Mouse (Mus musculus): ENCODE measurements at regions not wholly inside any gene's neighbourhood (a gene's known extent, or its start where the extent isn't known, plus 50 kb on each side); places are given as distances from the start of the nearest gene placed in this dataset.
"Not testable (repeated sequence)": the region's sequence is repeated elsewhere in the genome, so short reads cannot be mapped to it uniquely, and the experiment has no call there.

- DNase-seq, result not testable (repeated sequence)
These were observed 197.9 kb downstream of the Samd9l start for GRCm38 (mm10) chr6:3201507-3201906.

- no peak for DNase-seq
These were observed 198.3 kb downstream of the Samd9l start for GRCm38 (mm10) chr6:3201107-3201506.

GRCm38 (mm10) chr6:3200586-3200985 lies 198.8 kb downstream of the Samd9l start:
- peak; percentile 19 to 75 for DNase-seq

DNA sequence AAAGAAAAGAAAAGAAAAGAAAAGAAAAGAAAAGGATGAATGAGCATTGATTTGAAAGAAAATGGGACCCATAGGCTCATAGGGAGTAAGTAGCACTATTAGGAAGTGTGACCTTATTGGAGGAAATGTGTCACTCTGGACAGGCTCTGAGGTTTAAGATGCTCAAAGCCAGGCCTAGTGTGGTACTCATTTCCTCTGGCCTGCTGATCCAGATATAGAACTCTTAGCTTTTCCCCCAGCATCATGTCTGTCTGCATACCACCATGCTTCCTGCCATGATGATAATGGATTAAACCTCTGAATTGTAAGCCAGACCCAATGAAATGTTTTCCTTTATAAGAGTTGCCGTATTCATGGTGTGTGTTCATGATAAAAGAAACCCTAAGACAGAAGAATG lies 206.9 kb downstream of the Samd9l start:
- not testable (repeated sequence) for DNase-seq

DNA sequence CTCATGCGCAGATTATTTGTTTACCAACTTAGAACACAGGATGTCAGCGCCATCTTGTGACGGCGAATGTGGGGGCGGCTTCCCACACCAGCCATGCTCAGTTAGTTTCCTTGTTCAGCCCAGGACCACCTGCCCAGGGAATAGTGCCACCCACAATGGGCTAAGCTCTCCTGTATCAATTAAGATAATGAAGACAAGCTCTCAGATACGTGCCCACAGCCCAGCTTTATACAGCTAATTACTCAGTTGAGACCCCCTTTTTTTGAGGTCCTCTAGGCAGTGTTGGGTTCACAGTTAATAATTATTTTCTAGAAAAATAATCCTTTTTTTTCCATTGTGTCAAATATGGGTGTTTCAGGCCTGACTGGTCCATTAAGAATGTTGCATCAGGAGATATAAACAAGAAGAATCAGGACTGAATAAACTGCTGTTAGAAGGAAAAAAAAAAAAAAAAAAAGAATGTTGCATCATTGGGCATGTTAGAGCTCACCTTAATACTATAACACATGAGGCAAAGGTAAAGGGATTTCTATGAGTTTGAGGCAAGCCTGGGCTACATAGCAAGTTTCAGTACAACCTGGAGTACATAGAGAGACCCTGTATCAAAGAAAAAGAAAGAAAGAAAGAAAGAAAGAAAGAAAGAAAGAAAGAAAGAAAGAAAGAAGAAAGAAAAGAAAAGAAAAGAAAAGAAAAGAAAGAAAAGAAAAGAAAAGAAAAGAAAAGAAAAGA lies 207.5 kb downstream of the Samd9l start:
- not testable (repeated sequence) for DNase-seq

DNA sequence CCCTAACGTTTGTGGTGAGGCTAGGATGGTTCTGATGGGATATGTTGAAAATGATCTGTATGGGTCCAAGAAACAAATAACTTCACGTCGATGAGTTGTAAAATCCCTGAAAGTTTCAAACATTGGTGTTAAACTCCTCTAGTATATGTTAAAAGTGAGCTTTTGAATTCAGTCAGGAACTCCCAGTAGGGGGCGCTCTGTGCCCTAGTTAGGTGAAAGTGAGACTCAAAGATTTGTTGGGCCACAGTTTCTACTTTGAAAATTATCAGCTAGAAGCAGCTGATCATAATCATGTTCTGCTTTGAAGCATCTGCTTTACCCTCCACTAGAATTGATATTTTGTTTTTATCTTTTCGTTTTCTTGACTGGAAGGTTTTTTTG lies 215.6 kb downstream of the Samd9l start:
- DNase-seq, result peak; percentile 63 to 90

- peak; percentile 69 for DNase-seq
These were observed 216.2 kb downstream of the Samd9l start for GRCm38 (mm10) chr6:3182889-3183818.

- DNase-seq, result not testable (repeated sequence)
These were observed 216.9 kb downstream of the Samd9l start for GRCm38 (mm10) chr6:3182424-3182841.

DNA sequence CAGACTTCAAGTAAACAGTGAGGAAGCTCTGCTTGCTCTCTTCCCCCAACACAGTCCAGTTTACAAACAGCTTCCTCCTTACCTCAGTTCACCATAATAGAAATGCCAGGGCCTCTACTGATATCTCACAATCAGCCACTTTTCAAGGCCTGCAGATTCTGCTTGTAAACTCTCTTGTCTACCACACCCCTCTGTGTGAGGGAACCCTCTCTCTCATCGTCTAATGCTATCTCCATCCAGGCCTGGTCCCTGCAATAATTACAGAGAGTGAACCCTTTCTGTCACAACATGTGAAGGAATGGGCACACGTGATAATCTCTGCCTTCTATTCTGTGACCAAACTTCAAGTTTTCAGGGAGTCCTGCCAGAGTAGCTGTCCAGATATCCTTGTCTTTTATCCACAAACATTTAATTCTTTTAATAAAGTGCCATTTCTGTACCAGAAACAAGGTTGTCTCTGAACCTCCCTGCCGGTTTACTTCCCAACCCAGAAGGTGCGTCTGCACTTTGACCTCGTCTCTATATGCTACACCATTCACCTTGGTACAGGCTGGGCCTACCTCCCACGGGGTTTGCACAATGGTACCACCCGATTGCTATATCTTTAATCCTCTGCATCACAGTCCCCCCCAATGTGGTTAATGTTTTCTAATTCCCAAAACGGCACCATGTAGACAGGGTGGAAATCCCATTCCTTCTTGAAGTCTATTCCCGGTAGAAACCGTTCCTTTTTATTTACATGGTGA lies 219.6 kb downstream of the Samd9l start:
- DNase-seq, result not testable (repeated sequence)

GRCm38 (mm10) chr6:3169479-3169878 lies 229.9 kb downstream of the Samd9l start:
- not testable (repeated sequence) for DNase-seq

DNA sequence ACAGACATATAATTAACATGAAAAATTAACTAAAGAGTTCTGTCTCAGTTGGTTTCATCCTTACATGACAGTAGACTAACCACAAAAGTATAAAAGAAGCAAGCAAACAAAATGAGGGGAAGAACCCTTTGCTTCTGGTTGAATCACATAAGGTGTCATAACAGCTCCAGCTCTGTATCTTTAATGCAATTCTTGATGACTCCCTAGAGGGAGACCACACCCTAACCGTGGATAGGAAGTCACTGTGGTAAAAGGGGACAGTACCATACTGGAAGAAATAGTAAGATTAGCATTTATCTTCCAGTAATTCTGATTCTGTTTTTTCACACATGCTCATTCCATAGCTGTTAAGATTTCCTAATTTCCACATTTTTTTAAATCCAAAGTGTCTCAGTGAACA lies 233.2 kb downstream of the Samd9l start:
- DNase-seq, result not testable (repeated sequence)

DNA sequence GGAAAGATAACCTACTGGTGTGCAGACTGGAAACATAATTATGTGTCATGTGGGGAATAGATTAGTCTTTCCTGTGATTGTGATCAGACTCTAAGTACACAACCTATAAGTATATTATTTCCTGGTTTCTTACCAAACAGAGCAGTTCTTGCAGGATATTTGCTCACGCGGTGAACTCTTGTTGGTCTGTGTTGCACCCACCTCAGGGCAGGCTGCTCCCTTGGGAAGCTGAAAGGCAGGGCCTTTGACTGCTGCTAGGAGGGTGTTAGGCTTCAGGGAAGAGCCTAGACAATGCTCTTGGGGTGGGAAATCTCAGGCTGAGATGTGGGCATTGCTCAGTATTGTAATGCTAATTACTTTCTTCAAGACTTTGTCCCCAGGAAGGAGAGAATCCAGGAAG lies 247.5 kb downstream of the Samd9l start:
- not testable (repeated sequence) for DNase-seq

DNA sequence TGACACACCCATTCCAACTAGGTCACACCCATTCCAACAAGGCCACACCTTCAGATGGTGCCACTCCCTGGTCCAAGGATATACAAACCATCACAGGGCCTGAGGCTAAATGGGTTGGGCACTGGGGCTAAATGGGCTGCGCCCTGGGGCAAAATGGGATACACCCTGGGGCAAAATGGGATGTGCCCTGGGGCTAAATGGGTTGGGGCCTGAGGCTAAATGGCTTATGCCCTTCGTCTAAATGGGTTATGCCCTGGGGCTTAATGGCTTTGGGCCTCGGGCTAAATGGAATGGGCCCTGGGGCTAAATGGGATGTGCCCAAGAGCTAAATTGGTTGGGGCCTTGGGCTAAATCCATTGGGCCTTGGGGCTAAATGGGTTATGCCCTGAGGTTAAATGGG lies 261.5 kb downstream of the Samd9l start:
- peak in 1 of 2 experiments; percentile 19 for DNase-seq

DNA sequence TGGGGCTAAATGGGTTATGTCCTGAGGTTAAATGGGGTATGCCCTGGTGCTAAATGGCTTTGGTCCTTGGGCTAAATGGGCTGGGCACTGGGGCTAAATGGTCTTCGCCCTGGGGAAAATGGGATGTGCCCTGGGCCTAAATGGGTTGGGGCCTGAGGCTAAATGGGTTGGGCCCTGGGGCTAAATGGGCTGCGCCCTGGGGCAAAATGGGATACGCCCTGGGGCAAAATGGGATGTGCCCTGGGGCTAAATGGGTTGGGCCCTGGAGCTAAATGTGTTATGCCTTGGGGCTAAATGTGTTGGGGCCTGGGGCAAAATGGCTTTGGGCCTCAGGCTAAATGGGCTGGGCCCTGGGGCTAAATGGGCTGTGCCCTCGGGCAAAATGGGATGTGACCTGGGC lies 265.6 kb downstream of the Samd9l start:
- DNase-seq, result not testable (repeated sequence)

DNA sequence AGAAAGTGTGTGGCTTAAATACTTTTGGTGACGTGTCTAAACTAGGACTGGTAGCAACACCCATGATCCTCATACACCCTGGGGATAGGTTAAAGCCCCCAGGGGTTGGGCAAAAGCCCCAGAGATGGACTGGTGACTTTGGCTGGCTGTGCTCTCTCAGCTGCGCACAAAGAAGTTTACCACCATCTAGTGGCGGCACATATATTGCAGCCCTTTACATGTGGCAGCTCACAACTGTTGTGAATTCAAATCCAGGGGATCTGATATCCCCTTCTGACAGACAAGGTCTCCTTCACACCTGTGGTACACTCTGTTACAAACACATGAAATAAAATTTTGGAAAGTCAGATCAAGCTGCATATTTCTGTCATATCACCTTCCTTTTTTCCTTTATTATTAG lies 283.1 kb downstream of the Samd9l start:
- DNase-seq, result not testable (repeated sequence)
